11 mouse cellular contexts compared by ENCODE assay signal in the genomic region with DNA sequence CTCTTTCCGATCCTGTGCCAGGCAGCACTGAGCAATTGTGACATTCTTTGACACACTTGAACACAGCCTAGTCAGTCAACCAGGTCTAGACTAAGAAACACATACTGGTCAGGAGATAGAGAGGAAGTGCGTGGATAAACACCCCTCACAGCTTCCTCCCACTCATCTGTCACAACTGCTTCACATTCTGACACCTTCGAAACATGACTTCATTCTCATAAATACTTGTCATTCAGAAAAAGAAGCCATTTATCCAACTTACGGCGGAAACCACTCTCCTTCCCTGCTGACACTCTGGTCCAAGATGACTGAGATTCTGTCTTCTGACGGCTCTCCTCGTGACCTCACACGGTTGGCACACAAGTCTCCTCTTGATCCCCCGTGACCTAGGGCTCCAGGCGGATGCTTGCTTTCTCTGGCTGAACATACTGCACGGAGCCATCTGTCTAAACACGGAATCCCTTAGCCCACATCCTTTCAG.
DNase-seq lines count a peak whose midpoint lies in the region; ATAC-seq and TF ChIP-seq lines count a peak whose summit lies in the region.
"Had no signal": no experiment of that assay in that cellular context is flagged by ENCODE, and none has a peak within 500 bp of the region (broad histone marks: within the 10 kb centered on the region; RNA-seq: fewer than 3 reads in every experiment).

No protein-coding gene starts in this region.

- TF ChIP-seq POLR2A in cerebellum, adult 2 months (IDR thresholded peaks at IDR 0.05; ENCODE audit: borderline replicate concordance, insufficient read depth, low read length), result no peak

- H3K4me1 ChIP-seq in cerebellum, adult 2 months (ENCODE audit: control insufficient read depth, insufficient read depth, low read length), result peaks cover 2% of the 10 kb centered on the region; the same call in 1 of the 2 replicates
- H3K4me1 ChIP-seq in neural tube, embryonic 11.5 days (ENCODE audit: control insufficient read depth, insufficient read depth, low read length), result no peaks in the 10 kb centered on the region
- H3K4me1 ChIP-seq: heart, embryonic 15.5 days had no signal

- no peaks in the 10 kb centered on the region for H3K27me3 ChIP-seq in cerebellum, adult 2 months (ENCODE audit: control insufficient read depth, insufficient read depth, low read length)
- H3K27me3 ChIP-seq in neural tube, embryonic 11.5 days (ENCODE audit: control insufficient read depth, insufficient read depth, low read length), result no peaks in the 10 kb centered on the region
- H3K27me3 ChIP-seq: heart, embryonic 15.5 days had no signal

- peak; percentile 38 for ATAC-seq in activated CD4-positive, CD25-positive, alpha-beta regulatory T cell, adult 4 months
- ATAC-seq in inflammation-experienced regulatory T-cells, adult 6 months, result peak; percentile 37
- no peak for ATAC-seq in neural tube, embryonic 11.5 days (ENCODE audit: insufficient read depth, low FRiP score, low TSS enrichment)

- no peaks in the 10 kb centered on the region for H3K9me3 ChIP-seq in neural tube, embryonic 11.5 days (ENCODE audit: control insufficient read depth, low read length)
- H3K9me3 ChIP-seq: heart, embryonic 15.5 days; megakaryocyte, embryonic 14.5 days had no signal

- intact Hi-C loops in left cerebral cortex, postnatal 36 days (cut with DNase I), result no loop called here

- H3K36me3 ChIP-seq in neural tube, embryonic 11.5 days (ENCODE audit: control insufficient read depth, insufficient read depth, low read length), result no peaks in the 10 kb centered on the region
- H3K36me3 ChIP-seq: heart, embryonic 15.5 days had no signal

- no peak overlapping the region for H3K9ac ChIP-seq in neural tube, embryonic 11.5 days (ENCODE audit: low read length)
- H3K9ac ChIP-seq: heart, embryonic 15.5 days had no signal

- peak; percentile 18 to 27 for DNase-seq in cerebellum, postnatal 10 days
- DNase-seq in cerebellum, adult 2 months, result no peak
- peak; percentile 24 for DNase-seq in neural tube, embryonic 11.5 days (ENCODE audit: low spot score)
- no peak for DNase-seq in gastrocnemius, postnatal 10 days
- DNase-seq in left cerebral cortex, postnatal 36 days (ENCODE audit: low spot score in 2 of 2), result no peak
- no peak for DNase-seq in cerebellum, postnatal 36 days
- DNase-seq: adrenal gland, adult 8-10 months had no signal

- WGBS in cerebellum, adult 2 months, result 35% methylated on average over 12 of the region's 12 CpGs
- 54% methylated on average over 12 of the region's 12 CpGs for WGBS in neural tube, embryonic 11.5 days

- no peak for TF ChIP-seq CTCF in cerebellum, adult 2 months (IDR thresholded peaks at IDR 0.05; ENCODE audit: borderline replicate concordance, insufficient read depth, low read depth, low read length)

- no peak overlapping the region for H3K27ac ChIP-seq in cerebellum, adult 2 months (ENCODE audit: insufficient read depth, low read length)
- H3K27ac ChIP-seq in neural tube, embryonic 11.5 days (ENCODE audit: low read depth, low read length), result no peak overlapping the region
- H3K27ac ChIP-seq: heart, embryonic 15.5 days had no signal

- no peak overlapping the region for H3K4me2 ChIP-seq in neural tube, embryonic 11.5 days (ENCODE audit: low read depth)
- H3K4me2 ChIP-seq: heart, embryonic 15.5 days had no signal

- no peak overlapping the region for H3K4me3 ChIP-seq in cerebellum, adult 2 months (replicated peaks; ENCODE audit: insufficient read depth, low read depth, low read length)
- H3K4me3 ChIP-seq in neural tube, embryonic 11.5 days (ENCODE audit: low read depth, low read length), result no peak overlapping the region
- H3K4me3 ChIP-seq: heart, embryonic 15.5 days; megakaryocyte, embryonic 14.5 days had no signal

Comparison
In these comparisons a context has a peak if more than half of its experiments do, and no peak if none do; other contexts are left out.
1. DNase-seq: peak in cerebellum, postnatal 10 days (2 of 2) and neural tube, embryonic 11.5 days (single experiment); none in cerebellum, adult 2 months (0 of 2), gastrocnemius, postnatal 10 days (single experiment), left cerebral cortex, postnatal 36 days (0 of 2) and cerebellum, postnatal 36 days (0 of 2).